Mouse (Mus musculus): ENCODE measurements around the gene Btn1a1. TPM values are rescaled to one million over a fixed set of nuclear protein-coding genes. Genes with fewer than 3 reads are reported as not detected.

The Btn1a1 gene
- 0.07 and 0.17 TPM in 2 replicates for polyA plus RNA-seq (2012; rRNA removed)

DNA sequence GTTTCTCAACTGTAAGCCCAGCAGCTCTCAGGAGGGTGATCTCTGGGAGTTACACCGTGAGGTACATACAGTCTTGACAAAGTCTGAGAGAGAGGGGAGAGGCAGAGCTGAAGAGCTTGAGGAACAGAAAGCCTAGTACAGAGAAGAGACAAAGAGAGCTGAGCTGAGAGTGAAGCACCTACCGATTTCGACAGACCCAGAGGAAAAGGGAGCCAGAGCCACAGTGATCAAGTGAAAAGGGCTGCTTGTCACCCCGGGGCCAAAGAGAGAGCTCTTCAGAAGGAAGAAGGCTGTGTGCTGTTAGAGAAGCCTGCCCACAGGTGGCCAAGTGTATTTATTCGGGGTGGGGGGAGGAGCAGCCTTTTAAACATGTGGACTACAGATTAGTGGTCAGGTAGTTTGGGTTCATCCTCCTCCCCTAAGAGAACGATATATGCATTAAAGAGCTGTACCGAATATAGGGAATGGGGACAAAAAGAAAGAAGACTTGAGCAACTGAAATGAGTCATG, at the start of gene Btn1a1:
TSS of gene Btn1a1 (minus strand) at position 302 of the 510 bp plus-strand sequence.
- DNase-seq (ENCODE audit: low read depth, low spot score), result no peak
- WGBS, result 5% methylated on average over 7 of the region's 7 CpGs

DNA sequence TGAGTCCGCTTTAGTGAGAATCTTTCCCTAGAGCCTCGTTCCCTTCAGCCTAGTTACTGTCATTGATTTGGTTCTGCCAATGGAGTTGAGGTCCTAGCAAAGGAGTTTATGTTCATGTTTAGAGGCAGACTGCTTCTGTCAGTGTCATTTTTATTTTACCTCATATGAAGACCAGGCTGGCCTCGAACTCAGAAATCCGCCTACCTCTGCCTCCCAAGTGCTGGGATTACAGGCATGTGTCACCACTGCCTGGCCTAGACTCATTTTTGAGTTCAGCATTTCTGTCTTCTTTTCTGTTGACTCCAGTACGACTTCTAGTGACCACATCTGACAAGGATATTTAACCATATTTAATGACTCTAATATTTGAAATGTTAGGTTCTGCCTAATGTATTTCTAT, 49.6 kb upstream of the Btn1a1 start:
- WGBS, result 86% methylated on average over 5 of the region's 5 CpGs
- no peak for DNase-seq (ENCODE audit: low read depth, low spot score)

DNA sequence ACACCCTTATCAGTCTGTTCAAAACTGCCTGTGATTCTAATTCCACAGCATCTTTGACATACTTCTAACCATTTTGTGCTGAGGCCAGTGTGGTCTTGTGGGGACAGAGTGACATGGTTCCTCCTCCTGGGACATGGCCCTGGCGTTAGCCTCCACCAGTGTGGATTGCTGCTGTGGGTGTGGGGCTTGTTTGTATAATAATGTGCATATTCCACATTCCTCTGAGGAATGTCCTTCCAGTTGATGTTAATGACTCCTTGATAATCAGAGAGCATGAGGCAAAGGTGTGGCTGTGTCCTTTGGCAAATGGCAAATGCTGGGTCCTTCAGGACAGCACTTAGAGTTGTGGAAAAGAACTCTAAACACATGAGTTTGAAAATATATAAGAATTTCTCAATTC, 47.8 kb upstream of the Btn1a1 start:
- no peak for DNase-seq (ENCODE audit: low read depth, low spot score)
- WGBS, result 81% methylated on average over 1 of the region's 1 CpGs

DNA sequence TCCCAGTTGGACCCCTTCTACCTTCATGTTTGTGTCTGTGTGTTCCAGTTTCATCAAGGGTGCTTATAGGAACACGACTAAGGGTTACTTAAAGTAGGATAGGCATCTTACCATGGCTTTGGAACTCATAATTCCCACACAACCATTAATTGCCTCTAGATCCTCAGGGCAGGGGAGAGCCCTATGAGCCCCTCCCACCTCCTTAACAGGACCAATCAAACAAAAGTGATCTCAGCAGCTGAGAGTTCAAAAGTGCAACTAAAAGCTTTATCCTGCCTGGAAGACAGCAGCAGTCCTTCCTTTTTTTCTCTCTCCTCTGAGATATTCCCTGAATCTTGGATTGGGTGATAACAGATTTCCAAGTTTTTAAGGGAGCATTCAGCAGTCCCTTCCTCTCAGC, 44.4 kb upstream of the Btn1a1 start:
- no peak for DNase-seq (ENCODE audit: low read depth, low spot score)
- 24% methylated on average over 1 of the region's 1 CpGs for WGBS

DNA sequence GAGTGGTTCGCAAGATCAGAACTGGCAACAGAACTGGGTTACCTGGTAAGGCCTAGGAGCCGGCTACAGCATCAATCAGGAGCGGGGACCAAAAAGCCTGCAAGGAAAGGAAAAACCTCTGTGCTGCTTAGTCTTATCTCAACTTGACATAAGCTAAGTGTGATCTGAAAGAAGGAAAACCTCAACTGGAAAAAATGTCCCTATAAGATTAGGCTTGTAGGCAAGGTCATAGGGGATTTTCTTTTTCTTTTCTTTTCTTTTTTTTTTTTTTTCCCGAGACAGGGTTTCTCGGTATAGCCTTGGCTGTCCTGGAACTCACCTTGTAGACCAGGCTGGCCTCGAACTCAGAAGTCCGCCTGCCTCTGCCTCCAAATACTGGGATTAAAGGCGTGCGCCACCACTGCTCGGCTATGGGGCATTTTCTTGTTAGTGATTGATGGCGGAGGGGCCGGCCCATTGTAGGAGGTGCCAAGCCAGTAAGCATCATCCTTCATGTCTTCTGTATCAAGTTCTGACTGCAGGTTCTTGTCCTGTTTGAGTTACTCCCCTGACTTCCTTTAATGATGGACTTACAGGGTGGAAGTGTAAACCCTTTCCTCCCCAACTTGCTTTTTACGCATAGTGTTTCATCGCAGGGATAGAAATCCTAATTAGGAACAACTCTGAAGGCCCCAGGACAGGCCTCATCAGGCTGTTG, 41.3 kb upstream of the Btn1a1 start:
- 73% methylated on average over 14 of the region's 14 CpGs for WGBS
- no peak for DNase-seq (ENCODE audit: low read depth, low spot score)

DNA sequence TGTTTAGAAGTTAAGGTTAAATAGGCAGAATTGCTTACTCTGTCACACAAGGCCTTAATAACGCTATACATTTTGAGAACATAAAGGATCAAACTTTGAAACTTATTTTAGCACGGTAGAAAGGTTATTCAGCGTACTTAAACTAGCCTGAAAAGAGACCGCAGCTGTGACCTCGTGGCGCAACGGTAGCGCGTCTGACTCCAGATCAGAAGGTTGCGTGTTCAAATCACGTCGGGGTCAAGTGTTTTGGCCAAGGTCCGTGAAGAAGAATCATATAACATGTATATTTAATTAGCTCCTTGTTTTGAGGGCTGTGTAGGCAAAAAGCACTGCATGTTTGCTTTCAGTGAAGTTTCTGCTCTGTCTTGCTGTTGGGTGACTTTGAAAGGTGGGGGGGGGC, 40.6 kb upstream of the Btn1a1 start:
- 60% methylated on average over 13 of the region's 13 CpGs for WGBS
- no peak for DNase-seq (ENCODE audit: low read depth, low spot score)

DNA sequence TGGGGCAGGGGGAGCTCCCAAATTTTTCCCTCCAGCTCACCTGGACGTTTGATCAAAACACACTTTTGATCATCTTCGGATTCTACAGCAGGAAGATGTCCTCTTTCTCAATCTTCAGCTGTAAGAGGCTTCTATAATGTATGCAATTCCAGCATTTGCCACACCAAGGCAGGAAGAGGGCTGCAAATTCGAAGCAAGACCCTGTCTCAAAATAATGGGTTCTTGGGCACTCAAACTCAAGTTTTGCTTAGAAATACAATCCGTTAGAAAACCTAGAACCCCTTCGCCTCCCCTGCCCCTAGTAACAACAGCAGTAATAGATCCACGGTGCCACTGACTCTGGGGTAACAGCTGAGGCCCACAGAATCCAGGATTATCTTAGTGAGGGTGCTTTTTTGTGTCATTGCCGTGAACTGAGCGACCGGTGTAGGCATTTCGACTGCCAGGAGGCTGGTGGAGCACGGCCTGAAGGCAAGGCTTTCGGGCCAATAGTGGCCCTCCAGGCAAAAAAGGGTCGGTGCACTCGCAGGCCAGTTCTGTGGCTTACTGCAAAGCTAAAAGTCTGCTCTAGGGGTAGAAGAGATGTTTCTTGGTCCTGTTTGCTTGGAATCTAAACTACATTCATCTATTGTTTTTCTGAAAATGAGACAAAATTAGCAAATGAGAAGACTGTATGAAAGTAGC, 40.1 kb upstream of the Btn1a1 start:
- WGBS, result 60% methylated on average over 14 of the region's 14 CpGs
- DNase-seq (ENCODE audit: low read depth, low spot score), result no peak

DNA sequence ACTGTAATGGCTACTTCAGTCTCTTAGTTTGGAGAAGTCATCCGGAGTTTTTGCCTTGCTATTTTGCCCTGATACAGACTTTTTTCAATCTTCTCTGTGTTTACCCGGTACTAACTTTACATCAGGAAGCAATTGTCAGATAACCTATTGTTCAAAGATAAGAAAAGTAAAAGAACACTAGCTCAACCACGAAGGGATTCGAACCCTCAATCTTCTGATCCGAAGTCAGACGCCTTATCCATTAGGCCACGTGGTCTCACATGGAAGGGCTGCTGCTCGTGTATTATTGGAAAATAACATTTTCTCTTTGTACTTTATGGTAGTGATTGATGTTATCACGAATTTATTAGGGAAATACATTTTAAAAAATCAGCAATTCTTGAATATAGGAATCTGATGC, 38.1 kb upstream of the Btn1a1 start:
- 10% methylated on average over 9 of the region's 9 CpGs for WGBS
- no peak for DNase-seq (ENCODE audit: low read depth, low spot score)

DNA sequence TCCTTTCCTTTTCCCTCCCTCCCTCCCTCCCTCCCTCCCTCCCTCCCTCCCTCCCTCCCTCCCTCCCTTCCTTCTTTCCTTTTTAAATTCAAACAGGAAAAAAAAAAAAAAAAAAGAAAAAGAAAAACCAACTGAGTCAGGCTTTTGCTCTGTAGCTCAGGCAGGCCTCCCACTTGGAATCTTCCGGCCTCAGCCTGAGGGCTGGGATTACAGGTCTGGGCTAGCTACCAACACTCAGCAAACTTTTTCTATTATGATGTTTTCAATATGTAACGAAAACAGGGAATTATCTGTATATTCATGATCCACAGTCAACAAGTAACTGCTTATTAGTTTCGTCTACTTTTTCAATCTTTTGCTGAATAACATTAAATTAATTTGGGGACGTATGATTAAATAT, 37.2 kb upstream of the Btn1a1 start:
- WGBS, result 77% methylated on average over 4 of the region's 4 CpGs
- DNase-seq (ENCODE audit: low read depth, low spot score), result no peak

DNA sequence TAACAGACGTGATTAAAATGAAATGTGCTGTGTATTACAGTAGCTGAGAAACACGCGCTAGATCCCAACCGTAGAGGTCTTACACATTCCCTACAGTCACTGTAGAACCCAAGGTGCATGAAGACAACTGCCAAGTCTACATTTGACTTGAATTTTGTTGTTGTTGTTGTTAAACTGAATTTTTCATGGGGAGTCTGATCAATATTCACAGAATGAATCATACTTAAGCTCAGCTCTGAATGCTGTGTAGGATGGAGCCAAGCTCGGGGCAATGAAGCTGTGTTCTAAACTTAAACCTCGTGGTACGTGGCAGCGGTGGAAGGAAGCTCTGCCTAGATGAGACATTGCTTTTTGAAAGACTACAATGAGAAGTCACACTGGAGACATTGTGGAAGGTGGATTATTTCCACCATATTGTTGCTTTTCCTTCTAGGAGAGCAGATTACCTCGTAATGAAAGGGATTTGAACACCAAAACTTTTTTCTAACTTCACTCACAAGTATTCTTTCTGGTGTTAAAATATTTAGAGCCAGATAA, 36.4 kb upstream of the Btn1a1 start:
- DNase-seq (ENCODE audit: low read depth, low spot score), result no peak
- WGBS, result 72% methylated on average over 9 of the region's 9 CpGs

DNA sequence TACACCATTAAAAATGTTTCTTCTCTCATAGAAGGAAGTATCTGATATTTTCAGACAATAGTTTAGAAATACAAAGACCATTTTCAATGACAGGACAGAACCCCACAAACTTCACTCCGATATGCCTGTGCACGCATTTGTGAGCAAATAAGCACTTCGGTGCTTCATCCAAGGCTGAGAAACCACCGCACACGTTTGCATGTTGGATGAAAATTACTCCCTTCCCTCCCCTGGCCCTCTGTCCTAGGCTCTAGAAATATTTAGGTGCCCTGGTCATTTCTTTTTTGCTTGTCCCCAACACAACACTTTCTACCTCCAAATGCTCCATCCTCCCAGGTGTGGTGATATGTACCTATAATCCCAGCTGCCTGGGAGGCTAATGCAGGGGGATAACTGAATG, 35.8 kb upstream of the Btn1a1 start:
- no peak for DNase-seq (ENCODE audit: low read depth, low spot score)
- 51% methylated on average over 5 of the region's 5 CpGs for WGBS

DNA sequence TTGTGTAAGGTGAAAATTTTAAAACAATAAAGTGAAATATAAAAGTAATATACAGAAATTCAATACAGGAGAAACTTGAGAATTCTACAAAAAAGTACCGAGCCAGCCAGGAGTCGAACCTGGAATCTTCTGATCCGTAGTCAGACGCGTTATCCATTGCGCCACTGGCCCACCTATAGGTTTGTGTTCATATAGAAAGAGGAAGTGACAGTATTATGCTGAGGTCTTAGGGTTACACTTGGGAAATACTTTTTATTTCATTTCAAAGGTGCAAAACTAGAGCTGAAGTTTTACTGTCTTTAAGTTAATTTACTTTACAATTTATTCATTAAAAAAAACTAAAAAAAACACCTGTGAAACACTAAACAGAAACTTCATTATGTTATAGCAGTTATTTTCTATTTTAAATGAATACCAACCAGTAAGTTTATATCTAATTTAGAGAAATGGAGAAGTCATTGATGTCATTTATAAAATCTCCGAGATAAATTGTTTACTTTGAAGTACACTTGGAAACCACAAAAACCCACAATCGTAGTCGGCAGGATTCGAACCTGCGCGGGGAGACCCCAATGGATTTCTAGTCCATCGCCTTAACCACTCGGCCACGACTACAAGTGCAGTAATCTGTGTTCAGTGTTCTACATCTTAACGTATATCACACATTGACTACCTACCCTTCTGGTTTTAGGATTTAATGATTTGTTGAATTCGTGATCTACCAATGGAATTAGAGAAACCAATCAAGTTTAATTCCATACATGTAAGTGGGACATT, 34.9 kb upstream of the Btn1a1 start:
- WGBS, result 18% methylated on average over 17 of the region's 17 CpGs
- DNase-seq (ENCODE audit: low read depth, low spot score), result no peak

DNA sequence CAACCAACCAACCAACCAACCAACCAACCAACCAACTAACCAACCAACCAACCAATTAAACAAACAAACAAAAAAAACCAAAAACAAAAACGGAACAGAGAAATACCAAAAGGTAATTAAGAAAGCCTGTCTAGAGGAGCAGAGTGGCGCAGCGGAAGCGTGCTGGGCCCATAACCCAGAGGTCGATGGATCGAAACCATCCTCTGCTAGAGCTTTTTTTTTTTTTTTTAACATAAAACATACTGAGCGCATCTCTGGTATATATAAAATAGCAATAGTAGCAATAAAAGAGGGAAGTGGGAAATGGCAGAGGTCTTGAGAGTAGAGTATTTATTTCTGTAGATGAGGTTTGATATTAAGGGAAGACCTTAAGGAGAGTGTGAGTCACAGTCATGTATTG, 34.2 kb upstream of the Btn1a1 start:
- WGBS, result 64% methylated on average over 7 of the region's 7 CpGs
- DNase-seq (ENCODE audit: low read depth, low spot score), result no peak

DNA sequence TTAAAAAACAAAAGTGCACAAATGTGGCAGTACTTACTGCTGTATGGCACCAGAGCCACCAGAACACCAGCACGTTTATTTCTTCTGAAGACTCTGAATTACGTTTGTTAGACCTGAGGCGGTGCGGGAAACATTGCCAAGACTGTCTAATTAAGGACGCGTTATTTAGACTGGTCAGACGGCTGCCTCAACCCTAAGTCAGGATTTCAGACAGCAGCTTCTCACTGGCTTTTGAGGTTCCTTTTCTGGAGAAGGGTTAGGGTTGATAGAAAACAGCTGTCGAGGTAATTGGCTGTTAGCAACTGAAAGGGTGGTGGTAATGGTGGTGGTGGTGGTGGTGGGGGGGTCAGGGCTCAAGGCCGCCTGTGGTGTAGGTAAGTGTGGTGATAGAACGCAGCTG, 33.0 kb upstream of the Btn1a1 start:
- DNase-seq (ENCODE audit: low read depth, low spot score), result no peak
- 23% methylated on average over 10 of the region's 10 CpGs for WGBS

DNA sequence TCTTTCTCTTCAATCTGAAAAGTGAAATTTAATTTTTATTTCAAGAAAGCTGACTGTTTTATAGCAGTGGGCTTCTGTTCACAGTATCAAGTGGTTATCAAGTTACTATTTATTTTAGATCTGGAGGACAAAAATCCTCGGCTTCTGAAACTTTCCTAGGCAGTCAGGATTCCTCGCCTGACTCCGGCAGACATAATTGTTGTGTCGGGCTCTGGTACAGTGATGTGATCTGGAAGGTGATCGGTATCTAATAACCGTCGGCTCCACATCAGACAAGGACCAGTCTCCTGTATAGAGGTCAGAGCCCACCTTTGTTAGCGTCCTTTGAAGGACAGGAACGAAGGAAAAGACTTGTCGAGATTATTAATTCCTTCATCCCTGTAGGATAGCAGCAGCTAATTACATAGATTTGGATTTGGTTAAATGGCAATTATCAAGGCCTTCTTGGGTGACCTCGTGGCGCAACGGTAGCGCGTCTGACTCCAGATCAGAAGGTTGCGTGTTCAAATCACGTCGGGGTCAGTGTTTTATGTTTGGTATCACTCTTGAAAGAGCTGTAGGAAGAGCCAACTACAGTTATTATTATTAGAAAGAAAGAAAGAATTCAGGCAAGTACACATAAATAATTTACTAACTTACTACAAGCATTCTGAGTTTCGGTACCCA, 32.1 kb upstream of the Btn1a1 start:
- WGBS, result 48% methylated on average over 19 of the region's 19 CpGs
- DNase-seq (ENCODE audit: low read depth, low spot score), result no peak

DNA sequence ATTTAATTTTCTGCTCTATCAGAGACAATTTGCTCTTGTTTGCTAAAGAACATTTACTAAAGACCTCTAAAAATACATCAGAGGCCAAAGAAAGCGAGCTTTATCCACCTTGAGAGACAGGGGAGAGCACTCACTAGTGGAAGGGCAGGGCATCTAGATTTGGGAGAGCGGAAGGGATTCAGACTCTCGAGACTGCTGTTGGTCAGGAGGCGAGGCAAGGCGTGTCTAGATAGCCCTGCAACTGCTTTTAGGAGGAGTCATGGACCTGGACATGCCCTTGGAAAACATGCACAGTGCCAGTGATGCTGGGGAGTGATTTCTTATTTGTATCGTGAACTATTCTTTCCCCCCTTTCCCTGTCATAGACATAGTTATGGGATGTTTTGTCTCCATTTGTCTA, 29.8 kb upstream of the Btn1a1 start:
- WGBS, result 67% methylated on average over 6 of the region's 6 CpGs
- no peak for DNase-seq (ENCODE audit: low read depth, low spot score)

DNA sequence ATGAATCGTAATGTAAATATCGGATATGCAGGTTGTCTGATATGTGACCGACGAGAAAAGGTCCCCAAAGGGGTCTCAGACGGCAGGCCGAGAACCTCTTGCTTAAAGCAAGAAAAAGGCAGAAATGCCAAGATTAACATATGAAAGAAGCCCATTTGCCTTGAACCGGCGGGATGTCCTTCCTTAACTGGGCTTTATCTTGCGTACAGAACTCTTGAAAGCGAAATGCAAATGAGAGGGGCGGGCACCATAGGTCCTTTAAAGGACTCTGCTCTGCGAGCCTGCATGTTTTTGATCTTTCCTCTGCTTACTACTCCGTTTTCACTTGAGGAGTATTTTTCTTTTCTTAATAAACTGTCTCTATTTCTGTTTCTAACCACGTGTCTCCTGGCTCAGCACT, 26.3 kb upstream of the Btn1a1 start:
- no peak for DNase-seq (ENCODE audit: low read depth, low spot score)
- WGBS, result 25% methylated on average over 14 of the region's 14 CpGs

DNA sequence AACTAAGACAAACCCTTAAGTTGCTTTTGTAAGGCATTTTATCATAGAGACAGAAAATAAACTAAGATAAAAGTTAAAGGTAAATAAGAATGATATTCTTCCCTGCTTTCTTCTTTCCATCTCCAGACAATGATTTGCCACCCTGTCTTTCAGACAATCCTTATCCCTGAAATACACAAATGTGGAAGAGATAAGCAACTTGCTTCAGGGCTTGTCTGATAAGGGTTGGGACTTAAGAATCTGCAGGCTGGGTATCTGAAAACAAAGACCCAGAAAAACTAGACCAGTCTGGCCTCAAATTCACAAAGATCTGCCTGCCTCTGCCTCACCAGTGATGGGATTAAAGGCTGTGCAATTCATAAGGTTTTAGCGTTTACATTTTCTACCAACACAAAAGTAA, 25.6 kb upstream of the Btn1a1 start:
- WGBS, result 27% methylated on average over 1 of the region's 1 CpGs
- no peak for DNase-seq (ENCODE audit: low read depth, low spot score)

DNA sequence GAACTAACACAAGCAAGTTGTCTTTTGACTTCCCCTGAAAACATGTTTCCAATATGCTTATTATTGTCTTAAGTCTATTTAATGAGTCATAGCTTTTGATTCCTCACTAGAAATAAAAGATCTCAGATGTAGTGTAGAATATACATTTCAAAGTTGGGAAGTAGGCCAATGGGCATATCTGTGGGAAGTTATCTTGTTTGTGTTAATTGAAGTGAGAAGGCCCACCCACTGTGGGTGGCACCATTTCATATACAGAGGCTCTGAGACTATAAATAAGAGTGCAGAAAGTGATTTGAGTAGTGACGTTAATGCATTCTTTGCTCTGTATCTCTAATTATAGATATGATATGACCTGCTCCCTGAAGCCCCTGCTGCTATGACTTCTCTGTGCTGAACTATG, 25.2 kb upstream of the Btn1a1 start:
- WGBS, result 89% methylated on average over 1 of the region's 1 CpGs
- DNase-seq (ENCODE audit: low read depth, low spot score), result no peak

Measured in large intestine, adult 2 months (tissue).